Mouse (Mus musculus): ENCODE measurements around the gene Babam2.

DNA sequence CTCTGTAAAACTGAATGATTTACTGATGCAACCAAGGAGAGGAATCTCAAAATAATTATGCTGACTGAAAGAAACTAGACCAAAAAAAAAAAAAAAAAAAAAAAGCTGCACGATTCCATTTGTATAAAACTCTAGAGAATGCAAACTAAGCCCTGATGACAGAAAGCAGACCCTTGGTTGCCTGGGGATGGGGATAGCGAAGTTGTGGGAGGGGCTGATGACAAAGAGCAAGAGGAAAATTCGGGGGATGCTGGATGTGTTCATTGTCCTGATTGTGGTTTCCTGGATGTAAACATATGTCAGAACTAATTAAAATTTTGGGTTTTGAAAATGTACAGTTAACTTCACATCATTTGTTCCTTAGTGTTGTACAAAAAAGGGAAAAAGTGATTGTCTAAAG lies 257.7 kb downstream of the Babam2 start:
- TF ChIP-seq CTCF (IDR thresholded peaks at IDR 0.05; ENCODE audit: borderline replicate concordance, extremely low read depth, insufficient read depth, insufficient read length) = no peak
- no peak for TF ChIP-seq POLR2A (IDR thresholded peaks at IDR 0.05; ENCODE audit: borderline replicate concordance, extremely low read depth, insufficient read depth, insufficient read length, poor library complexity, severe bottlenecking)

All from brain, embryonic 14.5 days (tissue).